Mouse (Mus musculus): ENCODE measurements around the gene Bcat2. TPM values are rescaled to one million over a fixed set of nuclear protein-coding genes. Genes with fewer than 3 reads are reported as not detected.
A peak's percentile ranks its signal among the peaks of the same experiment; 100 is the strongest.

Gene Bcat2
- polyA plus RNA-seq, 1 experiment from 2014 or later = 72.0 TPM

DNA sequence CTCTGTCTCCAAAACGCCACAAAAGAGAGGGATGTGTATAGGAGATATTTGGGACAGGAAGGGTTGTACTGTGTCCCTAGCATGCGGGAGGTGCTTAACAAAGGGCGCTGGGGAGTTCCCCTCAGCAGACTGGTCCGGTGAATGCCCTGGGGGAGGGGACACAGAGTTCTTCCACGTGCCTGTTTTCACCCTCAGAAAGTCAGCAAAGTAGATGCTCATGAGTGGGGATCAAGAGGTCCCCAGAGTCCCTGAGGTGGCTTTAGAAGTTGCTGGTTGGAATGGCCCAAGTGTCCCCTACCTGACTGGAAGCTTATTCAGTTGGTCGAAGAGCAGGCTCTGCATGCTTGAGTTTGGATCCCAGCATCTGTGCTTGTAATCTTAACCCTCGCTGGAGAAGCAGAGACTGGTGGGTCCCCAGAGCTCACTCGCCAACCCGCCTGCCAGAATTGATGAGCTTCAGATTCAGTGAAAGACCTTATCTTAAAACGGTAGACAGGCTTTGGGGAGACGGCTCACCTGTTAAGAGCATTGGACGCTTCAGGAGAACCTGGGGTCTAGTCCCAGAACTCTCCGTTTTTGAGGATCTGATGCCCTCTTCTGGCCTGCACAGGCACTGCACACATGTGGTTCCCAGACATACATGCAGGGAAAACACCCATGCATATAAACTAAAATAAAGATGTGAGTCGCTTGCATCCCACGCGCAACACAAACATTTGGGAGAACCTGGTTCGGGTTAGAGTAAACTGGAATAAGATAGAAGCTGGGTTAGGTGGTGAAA lies 8.9 kb upstream of the Bcat2 start:
- Histone ChIP-seq H3K9ac (ENCODE audit: low read length) (no peak overlapping the region), H3K36me3 (ENCODE audit: control insufficient read depth, insufficient read depth, low read length) (no peaks in the 10 kb centered on the region), H3K9me3 (ENCODE audit: control insufficient read depth, low read length) (no peaks in the 10 kb centered on the region), H3K27me3 (ENCODE audit: control insufficient read depth, insufficient read depth, low read length) (no peaks in the 10 kb centered on the region), H3K4me3 (ENCODE audit: control insufficient read depth in 1 of 2, insufficient read depth in 1 of 2, low read depth in 1 of 2, low read length in 2 of 2) (no peak overlapping the region), H3K27ac (replicated peaks in 1 of 2; ENCODE audit: control insufficient read depth in 1 of 2, insufficient read depth in 1 of 2, low read depth in 2 of 2, low read length in 2 of 2) (no peak overlapping the region), H3K4me1 (ENCODE audit: control insufficient read depth in 2 of 2, insufficient read depth in 2 of 2, low read length in 2 of 2) (peaks cover 4 to 8% of the 10 kb centered on the region in 2 experiments; a peak in 2 of 4 replicates), H3K4me2 (ENCODE audit: low read length) (peak overlapping the region; percentile 33)
- ATAC-seq (ENCODE audit: insufficient number of reproducible peaks, insufficient read depth, low FRiP score, low read depth) = 0 out of 2 replicates have a peak, but pooled peaks have one; percentile 18
- 20% methylated on average over 17 of the region's 17 CpGs for WGBS

DNA sequence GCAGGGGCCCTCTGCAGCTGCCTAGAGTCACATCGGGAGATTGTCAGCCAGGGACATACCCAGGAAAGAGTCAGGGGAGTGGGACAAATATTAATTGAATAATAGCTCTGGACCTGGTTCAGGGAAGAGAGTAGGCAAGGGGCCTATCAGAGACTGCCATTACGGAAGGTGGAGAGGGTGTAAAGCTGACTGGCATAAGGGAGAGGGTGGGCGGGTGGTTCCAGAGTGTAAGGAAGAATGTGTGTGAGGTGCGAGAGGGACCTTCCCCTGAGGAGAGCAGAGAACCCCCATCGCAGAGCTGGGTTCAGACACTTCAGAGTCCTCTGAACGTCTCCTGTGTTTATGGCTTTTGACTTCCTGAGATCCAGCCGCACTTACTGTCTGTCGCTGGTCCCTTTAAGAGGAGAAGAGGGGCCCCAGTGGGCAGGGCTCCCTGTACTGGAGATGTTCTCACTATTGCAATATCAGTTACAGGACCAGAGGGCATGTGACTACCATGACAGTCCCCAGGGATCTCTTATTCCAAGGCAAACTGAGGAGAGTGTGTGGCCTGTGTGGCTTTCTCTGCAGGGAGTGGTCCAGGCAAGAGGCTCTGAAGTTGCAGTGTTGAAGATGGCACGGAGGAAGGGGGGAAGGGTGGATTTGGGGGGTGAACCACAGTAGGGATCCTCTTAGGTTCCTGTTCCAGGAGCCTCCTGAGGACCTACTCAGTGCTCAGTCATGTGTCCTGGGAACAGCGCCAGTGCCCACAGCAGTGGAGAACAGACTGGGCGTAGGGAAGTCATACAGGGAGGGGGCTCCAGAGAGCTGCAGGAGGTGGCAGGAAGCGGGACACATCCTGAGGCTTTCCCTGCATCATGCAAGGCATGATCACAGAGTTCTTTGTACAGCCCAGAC lies 8.1 kb upstream of the Bcat2 start:
- no peak overlapping the region for H3K4me3 ChIP-seq (ENCODE audit: control insufficient read depth in 1 of 2, insufficient read depth in 1 of 2, low read depth in 1 of 2, low read length in 2 of 2)
- WGBS = 42% methylated on average over 12 of the region's 12 CpGs
- H3K9me3 ChIP-seq (ENCODE audit: control insufficient read depth, low read length) = no peaks in the 10 kb centered on the region
- no peak for ATAC-seq (ENCODE audit: insufficient number of reproducible peaks, insufficient read depth, low FRiP score, low read depth)
- H3K27me3 ChIP-seq (ENCODE audit: control insufficient read depth, insufficient read depth, low read length) = no peaks in the 10 kb centered on the region
- no peaks in the 10 kb centered on the region for H3K36me3 ChIP-seq (ENCODE audit: control insufficient read depth, insufficient read depth, low read length)
- H3K9ac ChIP-seq (ENCODE audit: low read length) = no peak overlapping the region; the same call in 1 of the 2 replicates
- peaks cover 4 to 8% of the 10 kb centered on the region in 2 experiments; a peak in 2 of 4 replicates for H3K4me1 ChIP-seq (ENCODE audit: control insufficient read depth in 2 of 2, insufficient read depth in 2 of 2, low read length in 2 of 2)
- peak overlapping the region; percentile 33 for H3K4me2 ChIP-seq (ENCODE audit: low read length)
- no peak overlapping the region for H3K27ac ChIP-seq (replicated peaks in 1 of 2; ENCODE audit: control insufficient read depth in 1 of 2, insufficient read depth in 1 of 2, low read depth in 2 of 2, low read length in 2 of 2)

DNA sequence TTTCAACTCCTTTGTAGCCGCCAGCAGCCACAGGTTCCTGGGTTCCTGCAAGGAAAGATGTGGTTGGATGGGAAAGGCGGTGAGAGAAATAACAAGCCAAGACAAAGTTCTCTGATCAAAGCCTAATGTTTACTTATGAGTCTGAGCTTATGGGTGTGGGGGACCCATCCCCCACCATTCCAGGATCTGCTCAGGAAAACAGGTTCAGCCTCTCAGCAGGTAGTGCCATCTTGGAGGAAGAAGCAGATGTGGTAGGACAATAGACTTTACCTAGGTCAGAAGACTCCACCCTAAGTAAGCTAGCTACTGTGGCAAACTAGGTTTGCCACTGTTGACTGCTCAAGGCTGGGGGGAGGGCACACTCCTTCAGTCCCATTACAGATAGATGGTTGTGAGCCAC lies 5.1 kb upstream of the Bcat2 start:
- 73% methylated on average over 2 of the region's 2 CpGs for WGBS
- no peaks in the 10 kb centered on the region for H3K36me3 ChIP-seq (ENCODE audit: control insufficient read depth, insufficient read depth, low read length)
- H3K4me3 ChIP-seq (ENCODE audit: control insufficient read depth in 1 of 2, insufficient read depth in 1 of 2, low read depth in 1 of 2, low read length in 2 of 2) = no peak overlapping the region
- peaks cover 10 to 20% of the 10 kb centered on the region in 2 experiments for H3K4me1 ChIP-seq (ENCODE audit: control insufficient read depth in 2 of 2, insufficient read depth in 2 of 2, low read length in 2 of 2)
- no peak overlapping the region for H3K9ac ChIP-seq (ENCODE audit: low read length)
- no peaks in the 10 kb centered on the region for H3K9me3 ChIP-seq (ENCODE audit: control insufficient read depth, low read length)
- no peak overlapping the region for H3K27ac ChIP-seq (replicated peaks in 1 of 2; ENCODE audit: control insufficient read depth in 1 of 2, insufficient read depth in 1 of 2, low read depth in 2 of 2, low read length in 2 of 2)
- H3K27me3 ChIP-seq (ENCODE audit: control insufficient read depth, insufficient read depth, low read length) = no peaks in the 10 kb centered on the region
- no peak overlapping the region for H3K4me2 ChIP-seq (ENCODE audit: low read length)
- ATAC-seq (ENCODE audit: insufficient number of reproducible peaks, insufficient read depth, low FRiP score, low read depth) = no peak

DNA sequence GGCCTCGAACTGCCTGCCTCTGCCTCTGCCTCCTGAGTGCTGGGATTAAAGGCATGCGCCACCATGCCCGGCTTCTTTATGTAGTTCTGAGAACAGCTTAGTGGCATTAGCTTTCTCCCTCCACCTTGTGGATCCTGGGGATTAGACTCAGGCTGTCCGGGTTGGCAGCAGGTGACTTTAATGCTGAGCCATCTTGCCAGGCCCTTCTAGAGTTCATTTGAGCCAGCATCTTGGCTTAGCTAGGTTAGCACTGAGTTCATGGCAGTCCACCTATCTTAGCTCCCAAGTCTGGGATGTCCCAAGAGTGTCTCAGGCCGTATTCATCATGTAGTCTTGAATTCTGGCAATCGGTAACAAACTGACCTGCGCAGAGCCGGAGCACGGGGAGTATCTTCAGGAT lies 4.5 kb upstream of the Bcat2 start:
- Histone ChIP-seq H3K27me3 (ENCODE audit: control insufficient read depth, insufficient read depth, low read length) (no peaks in the 10 kb centered on the region), H3K9ac (ENCODE audit: low read length) (no peak overlapping the region), H3K36me3 (ENCODE audit: control insufficient read depth, insufficient read depth, low read length) (no peaks in the 10 kb centered on the region), H3K27ac (replicated peaks in 1 of 2; ENCODE audit: control insufficient read depth in 1 of 2, insufficient read depth in 1 of 2, low read depth in 2 of 2, low read length in 2 of 2) (no peak overlapping the region), H3K4me1 (ENCODE audit: control insufficient read depth in 2 of 2, insufficient read depth in 2 of 2, low read length in 2 of 2) (peaks cover 12 to 20% of the 10 kb centered on the region in 2 experiments), H3K4me2 (ENCODE audit: low read length) (no peak overlapping the region), H3K9me3 (ENCODE audit: control insufficient read depth, low read length) (no peaks in the 10 kb centered on the region), H3K4me3 (ENCODE audit: control insufficient read depth in 1 of 2, insufficient read depth in 1 of 2, low read depth in 1 of 2, low read length in 2 of 2) (no peak overlapping the region)
- no peak for ATAC-seq (ENCODE audit: insufficient number of reproducible peaks, insufficient read depth, low FRiP score, low read depth)
- WGBS = 90% methylated on average over 9 of the region's 9 CpGs

DNA sequence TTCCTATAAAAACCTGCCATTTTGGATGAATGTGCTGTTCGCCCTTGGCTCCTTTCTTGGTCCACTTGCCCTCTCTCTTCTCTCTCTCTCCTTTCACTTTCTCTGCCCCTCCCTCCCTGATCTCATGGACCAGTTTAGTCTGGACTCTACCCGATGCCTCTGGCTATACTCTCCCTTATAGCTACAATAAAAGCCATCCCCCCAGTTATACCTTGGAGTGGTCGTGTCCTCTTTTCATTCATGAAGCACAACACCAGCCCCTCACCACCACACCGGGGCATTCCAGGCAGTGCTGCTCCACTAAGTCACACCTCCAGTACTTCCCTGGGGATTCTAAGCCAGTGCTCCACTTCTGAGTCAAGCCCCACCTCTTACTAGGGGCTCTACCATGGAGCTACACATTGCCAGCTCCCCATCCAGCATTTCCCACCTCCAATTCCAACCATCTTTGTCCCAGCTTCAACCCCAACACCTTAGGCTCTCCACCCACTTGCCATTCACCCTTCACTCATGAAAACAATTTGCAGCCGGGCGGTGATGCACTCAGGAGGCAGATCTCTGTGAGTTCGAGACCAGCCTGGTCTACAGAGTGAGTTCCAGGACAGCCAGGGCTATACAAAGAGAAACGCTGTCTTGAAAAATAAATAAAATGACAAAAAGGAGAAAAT lies 2.7 kb upstream of the Bcat2 start:
- Histone ChIP-seq H3K4me3 (ENCODE audit: control insufficient read depth in 1 of 2, insufficient read depth in 1 of 2, low read depth in 1 of 2, low read length in 2 of 2) (peak overlapping the region in 1 of 2 experiments; percentile 41; a peak in 1 of 4 replicates), H3K27me3 (ENCODE audit: control insufficient read depth, insufficient read depth, low read length) (no peaks in the 10 kb centered on the region), H3K27ac (replicated peaks in 1 of 2; ENCODE audit: control insufficient read depth in 1 of 2, insufficient read depth in 1 of 2, low read depth in 2 of 2, low read length in 2 of 2) (peak overlapping the region; percentile 66 to 84; a peak in 3 of 4 replicates), H3K9me3 (ENCODE audit: control insufficient read depth, low read length) (no peaks in the 10 kb centered on the region), H3K36me3 (ENCODE audit: control insufficient read depth, insufficient read depth, low read length) (no peaks in the 10 kb centered on the region), H3K4me1 (ENCODE audit: control insufficient read depth in 2 of 2, insufficient read depth in 2 of 2, low read length in 2 of 2) (peaks cover 16 to 25% of the 10 kb centered on the region in 2 experiments), H3K4me2 (ENCODE audit: low read length) (peak overlapping the region; percentile 72), H3K9ac (ENCODE audit: low read length) (peak overlapping the region; percentile 62)
- ATAC-seq (ENCODE audit: insufficient number of reproducible peaks, insufficient read depth, low FRiP score, low read depth) = no peak
- 61% methylated on average over 8 of the region's 8 CpGs for WGBS

DNA sequence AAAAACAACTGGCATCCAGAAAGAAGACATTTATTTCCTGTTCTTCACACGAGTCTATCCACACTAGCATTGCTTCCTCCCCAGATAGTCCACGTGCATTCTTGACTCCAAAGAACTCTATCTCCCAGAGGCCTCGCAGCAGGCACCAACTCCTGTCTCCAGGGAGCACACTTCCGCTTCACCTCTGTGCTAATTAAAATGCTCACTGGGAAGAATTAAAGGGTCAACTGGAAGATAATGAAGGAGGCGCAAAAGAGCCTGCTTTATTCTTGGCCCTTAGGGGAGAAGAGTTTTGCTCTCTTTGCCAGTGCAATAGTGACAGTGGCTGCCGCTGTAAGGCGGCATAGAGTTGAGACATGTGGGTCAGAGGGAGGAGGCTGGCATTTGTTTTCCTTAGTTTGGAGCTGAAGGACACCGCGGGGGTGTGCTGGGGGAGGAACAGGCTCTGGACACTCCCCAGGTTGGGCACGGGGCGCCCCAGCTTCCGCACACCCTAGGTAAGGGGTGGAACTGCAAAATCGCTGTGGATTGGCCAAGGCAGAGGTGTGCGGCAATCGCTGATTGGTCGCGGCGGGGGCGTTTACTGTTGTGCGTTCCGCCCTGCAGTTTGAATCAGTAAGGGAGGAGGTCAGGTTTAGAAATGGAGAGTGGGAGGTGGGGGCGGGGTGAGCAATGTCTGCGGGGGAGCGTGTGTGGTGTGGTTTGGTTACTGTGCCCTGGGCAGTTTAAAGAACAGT lies 2.0 kb upstream of the Bcat2 start:
- 1% methylated on average over 24 of the region's 24 CpGs for WGBS
- peak; percentile 94 for ATAC-seq (ENCODE audit: insufficient number of reproducible peaks, insufficient read depth, low FRiP score, low read depth)
- Histone ChIP-seq H3K36me3 (ENCODE audit: control insufficient read depth, insufficient read depth, low read length) (no peaks in the 10 kb centered on the region), H3K4me3 (ENCODE audit: control insufficient read depth in 1 of 2, insufficient read depth in 1 of 2, low read depth in 1 of 2, low read length in 2 of 2) (peak overlapping the region; percentile 41 to 48), H3K27ac (replicated peaks in 1 of 2; ENCODE audit: control insufficient read depth in 1 of 2, insufficient read depth in 1 of 2, low read depth in 2 of 2, low read length in 2 of 2) (peak overlapping the region; percentile 66 to 84), H3K4me1 (ENCODE audit: control insufficient read depth in 2 of 2, insufficient read depth in 2 of 2, low read length in 2 of 2) (peaks cover 16 to 24% of the 10 kb centered on the region in 2 experiments), H3K27me3 (ENCODE audit: control insufficient read depth, insufficient read depth, low read length) (no peaks in the 10 kb centered on the region), H3K4me2 (ENCODE audit: low read length) (peak overlapping the region; percentile 72), H3K9ac (ENCODE audit: low read length) (peak overlapping the region; percentile 62), H3K9me3 (ENCODE audit: control insufficient read depth, low read length) (no peaks in the 10 kb centered on the region)

Data from heart, embryonic 14.5 days (tissue).